Mouse (Mus musculus) granulocyte monocyte progenitor cell, adult 5-6 weeks (primary cell): Measurements from ENCODE around the gene Pelo. TPM values are rescaled to one million over a fixed set of nuclear protein-coding genes. Genes with fewer than 3 reads are reported as not detected.

Experiments
- ATAC-seq: replicated peaks from 2 replicates; pipeline ENCODE4 v1.8.0; 2016; ENCODE audit warnings: mild to moderate bottlenecking, moderate TSS enrichment, inconsistent platforms; ENCODE audit not compliant: poor library complexity, severe bottlenecking
- total RNA-seq, 2 experiments: library from RNA; stranded (forward) in 1 of 2; stranded (reverse) in 1 of 2; fragments of 200-712, 200-1000 nt in 1 of 2; fragments of >200 nt in 1 of 2; fragmentation: Nextera tagmentation in 1 of 2; gene quantifications; 2 replicates each; pipeline ENCODE4 v1.2.3; 2014 to 2017

The Pelo gene
- total RNA-seq, 2 experiments from 2014 or later, result 13.8 to 25.4 TPM

DNA sequence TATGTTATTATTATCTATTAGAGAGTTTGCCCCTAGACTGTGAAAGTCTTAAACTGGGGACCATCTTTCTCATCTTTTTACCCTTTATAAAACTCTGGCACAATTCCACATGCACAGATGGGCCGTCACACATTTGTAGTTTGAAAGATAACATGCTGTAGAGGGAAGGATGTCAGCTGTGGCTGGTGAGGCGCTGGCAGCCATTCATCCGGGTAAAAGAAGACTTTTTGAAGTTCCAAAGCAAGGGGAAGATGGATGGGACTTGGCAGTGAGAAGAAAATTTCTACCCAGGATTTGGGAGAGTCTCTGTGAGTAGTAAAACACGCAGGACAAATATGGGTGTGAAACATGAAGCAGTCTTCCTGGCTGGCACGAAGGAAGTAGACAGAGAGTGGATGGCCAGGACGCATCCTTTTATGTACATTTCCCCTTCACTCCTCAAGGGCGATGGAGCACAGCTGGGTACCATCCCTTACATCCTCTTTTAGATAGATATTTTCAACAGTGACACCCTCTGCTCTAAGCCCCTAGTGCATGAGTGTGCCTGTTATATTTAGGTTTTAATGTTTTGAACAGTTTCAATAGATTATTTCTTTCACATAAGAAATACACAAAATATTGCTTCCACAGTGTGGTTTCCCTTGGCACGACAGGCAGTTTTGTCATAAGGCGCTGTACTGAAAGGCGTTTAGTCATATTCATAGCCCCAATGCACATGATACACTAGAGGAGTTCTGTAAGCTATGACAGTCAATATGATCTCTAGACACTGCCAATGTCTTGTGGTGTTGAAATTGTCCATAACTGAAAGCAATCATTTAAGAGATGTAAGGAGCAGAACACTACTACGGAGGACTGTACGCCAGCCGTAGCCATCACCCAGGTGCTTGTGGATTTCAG is 39.1 kb downstream of the Pelo start:
- no peak for ATAC-seq

DNA sequence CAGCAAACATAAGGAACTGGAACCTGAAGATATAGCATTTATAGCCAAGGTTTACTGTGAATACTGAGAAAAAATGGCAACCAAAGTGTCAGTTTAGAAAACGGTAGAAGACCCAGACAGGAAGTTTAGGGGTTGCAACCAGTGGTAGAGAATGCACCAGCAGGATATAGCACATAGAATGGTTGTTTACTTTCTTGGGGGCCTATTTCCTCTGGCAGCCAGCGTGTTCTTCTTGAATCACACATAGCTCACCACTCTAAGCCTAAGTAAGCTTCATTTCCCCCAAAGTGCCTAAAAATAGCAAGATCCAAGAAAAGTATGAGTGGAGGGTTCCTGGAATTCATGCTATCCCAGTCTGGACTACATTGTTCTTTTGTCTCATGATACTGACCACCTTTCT is 47.3 kb downstream of the Pelo start:
- no peak for ATAC-seq

Other genes with a start within 250 kb of the Pelo start
- 0.13 and 0.51 TPM in 2 replicates for gene Itga2, start 158.1 kb downstream of the Pelo start, total RNA-seq (2014; fragmentation: Nextera tagmentation)
- 0.15 and 1.0 TPM in 2 replicates for gene Itga2, start 158.1 kb downstream of the Pelo start, total RNA-seq (2017)
- gene Gm49395, start 11.7 kb upstream of the Pelo start, total RNA-seq (2014; fragmentation: Nextera tagmentation), result 16.8 and 25.2 TPM in 2 replicates
- 7.6 and 9.3 TPM in 2 replicates for gene Gm49395, start 11.7 kb upstream of the Pelo start, total RNA-seq (2017)
- gene Itga1, start 11.8 kb upstream of the Pelo start, total RNA-seq (2014; fragmentation: Nextera tagmentation), result 18.2 and 18.7 TPM in 2 replicates
- 12.8 and 14.5 TPM in 2 replicates for gene Itga1, start 11.8 kb upstream of the Pelo start, total RNA-seq (2017)